9 mouse cellular contexts compared by ENCODE assay signal in genomic region chr11:114822727-114823126, GRCm38 (mm10). TPM values are rescaled to one million over a fixed set of nuclear protein-coding genes. Genes with fewer than 3 reads are reported as not detected.
DNase-seq lines count a peak whose midpoint lies in the region; ATAC-seq lines count a peak whose summit lies in the region.
"Had no signal": no experiment of that assay in that cellular context is flagged by ENCODE, and none has a peak within 500 bp of the region (broad histone marks: within the 10 kb centered on the region; RNA-seq: fewer than 3 reads in every experiment).

No protein-coding gene starts in this region.

- H3K4me3 ChIP-seq in midbrain, embryonic 15.5 days = no peak overlapping the region

- peak overlapping the region; percentile 39 for H3K27ac ChIP-seq in midbrain, embryonic 15.5 days

- no peaks in the 10 kb centered on the region for H3K9me3 ChIP-seq in midbrain, embryonic 15.5 days

- no peak for ATAC-seq in midbrain, embryonic 15.5 days (replicated peaks)

- H3K4me1 ChIP-seq in midbrain, embryonic 15.5 days = peaks cover 11% of the 10 kb centered on the region; the same call in 1 of the 2 replicates

- 58% methylated on average over 12 of the region's 12 CpGs for WGBS in midbrain, embryonic 15.5 days

- no peak overlapping the region for H3K9ac ChIP-seq in midbrain, embryonic 15.5 days

- H3K27me3 ChIP-seq in midbrain, embryonic 15.5 days (replicated peaks) = no peaks in the 10 kb centered on the region

- DNase-seq in urinary bladder, postnatal 14 days (ENCODE audit: low spot score) = peak; percentile 42
- DNase-seq in urinary bladder, adult 2 months (ENCODE audit: low spot score) = no peak
- peak; percentile 78 to 81 for DNase-seq in frontal cortex, postnatal 10 days (ENCODE audit: low spot score in 2 of 2)
- peak; percentile 80 for DNase-seq in kidney, adult 11 months
- peak; percentile 72 to 93 for DNase-seq in left cerebral cortex, adult 9 months (ENCODE audit: low spot score in 2 of 2)
- DNase-seq in thymus, postnatal 10 days (ENCODE audit: low spot score in 2 of 2) = no peak
- no peak for DNase-seq in urinary bladder, adult 18-20 months (ENCODE audit: low spot score in 2 of 2)

- no peaks in the 10 kb centered on the region for H3K36me3 ChIP-seq in midbrain, embryonic 15.5 days (replicated peaks)

- no peak overlapping the region for H3K4me2 ChIP-seq in midbrain, embryonic 15.5 days

RNA-seq across cellular contexts. Expression of gene Gpr142, which starts 24.0 kb away (rescaled TPM):
- not detected in 2 replicates for polyA plus RNA-seq in urinary bladder, adult 2 months (2012; rRNA removed)
- not detected in 2 replicates for polyA plus RNA-seq in midbrain, embryonic 15.5 days (2015; fragmentation: Nextera tagmentation; extraction: Ambion mirVana)
- polyA plus RNA-seq: large intestine, adult 2 months had no signal

RNA-seq across cellular contexts. Expression of gene Btbd17, which starts 27.0 kb away (rescaled TPM):
- 0.15 and 0.22 TPM in 2 replicates for polyA plus RNA-seq in urinary bladder, adult 2 months (2012; rRNA removed)
- polyA plus RNA-seq in midbrain, embryonic 15.5 days (2015; fragmentation: Nextera tagmentation; extraction: Ambion mirVana) = 21.4 and 28.4 TPM in 2 replicates

RNA-seq across cellular contexts. Expression of gene Gprc5c, which starts 28.2 kb away (rescaled TPM):
- polyA plus RNA-seq in urinary bladder, adult 2 months (2012; rRNA removed) = 5.1 and 6.5 TPM in 2 replicates
- 9.3 and 9.4 TPM in 2 replicates for polyA plus RNA-seq in midbrain, embryonic 15.5 days (2015; fragmentation: Nextera tagmentation; extraction: Ambion mirVana)

RNA-seq across cellular contexts. Expression of gene Kif19a, which starts 57.5 kb away (rescaled TPM):
- polyA plus RNA-seq in urinary bladder, adult 2 months (2012; rRNA removed) = 0.65 and 1.3 TPM in 2 replicates
- polyA plus RNA-seq in midbrain, embryonic 15.5 days (2015; fragmentation: Nextera tagmentation; extraction: Ambion mirVana) = 0.40 and 0.46 TPM in 2 replicates

Comparison
In these comparisons a context has a peak if more than half of its experiments do, and no peak if none do; other contexts are left out.
1. DNase-seq: peak in urinary bladder, postnatal 14 days (single experiment), frontal cortex, postnatal 10 days (2 of 2), kidney, adult 11 months (single experiment) and left cerebral cortex, adult 9 months (2 of 2); none in urinary bladder, adult 2 months (single experiment), thymus, postnatal 10 days (0 of 2) and urinary bladder, adult 18-20 months (0 of 2).
2. RNA of gene Btbd17, which starts 27.0 kb away (polyA plus RNA-seq): 21.4 to 28.4 TPM in midbrain, embryonic 15.5 days; 0.15 to 0.22 TPM in urinary bladder, adult 2 months; every median in the first group is over 10 times any median in the second.